Mouse (Mus musculus) leukemia stem cell, adult 10-12 weeks (primary cell): Measurements from ENCODE around the gene Map4k4. TPM values are rescaled to one million over a fixed set of nuclear protein-coding genes. Genes with fewer than 3 reads are reported as not detected.

Source experiments
- polyA plus RNA-seq: library from polyadenylated mRNA; stranded (reverse); fragments of >175 nt; gene quantifications from 2 replicates; pipeline ENCODE4 v1.2.3, GENCODE M21; 2012; ENCODE audit warnings: low replicate concordance

The Map4k4 gene
- polyA plus RNA-seq: 15.2 and 16.1 TPM in 2 replicates

DNA sequence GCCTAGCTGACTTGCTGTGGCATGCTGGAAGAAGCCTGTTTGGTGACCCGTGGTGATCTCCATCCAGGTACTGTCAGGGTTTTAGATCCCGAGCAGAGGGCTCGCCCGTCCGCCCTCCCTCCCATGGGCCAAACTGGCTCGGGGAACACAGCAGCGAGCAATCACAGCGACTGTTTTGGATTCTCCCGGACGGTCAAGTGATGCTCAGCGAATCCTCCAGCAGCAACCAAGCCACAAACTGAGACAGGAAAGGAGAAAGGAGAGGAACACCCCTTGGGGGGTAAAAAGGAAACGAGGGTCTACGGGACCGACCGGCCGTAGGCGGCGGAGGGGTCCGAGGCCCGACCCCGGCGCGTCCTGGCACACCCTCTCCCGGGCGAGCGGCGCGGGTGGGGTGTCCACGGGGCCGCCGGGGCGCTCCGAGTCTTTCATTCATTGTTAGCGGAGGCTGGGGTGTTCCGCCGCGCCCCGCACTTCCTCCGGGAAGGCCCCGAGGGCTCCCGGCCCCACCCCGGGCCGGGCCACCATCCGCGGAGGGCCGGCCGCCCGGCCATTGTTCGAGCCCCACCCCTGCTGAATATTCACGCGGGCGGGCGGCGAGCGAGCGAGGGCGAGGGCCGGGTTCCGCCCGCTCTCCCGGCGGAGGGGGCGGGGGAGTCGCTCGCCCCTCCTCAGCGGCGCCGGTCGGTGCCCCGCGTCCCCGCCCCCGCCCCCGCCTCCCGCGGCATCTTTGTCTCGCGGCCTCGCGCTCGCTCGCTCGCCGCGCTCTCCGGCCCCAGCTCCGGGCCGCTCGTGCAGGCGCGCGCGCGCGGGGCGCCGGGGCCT is at the start of gene Map4k4:
Gene Map4k4 (plus strand): TSS at position 733 of the 825 bp plus-strand sequence.

GRCm38 (mm10) chr1:40073779-40074178 is 173.1 kb downstream of the Map4k4 start, which contains the start of gene Il1r2:
TSS of gene Il1r2 (plus strand) at chr1:40074079.

Other genes with a start within 250 kb of the Map4k4 start
- gene Creg2, start 249.4 kb upstream of the Map4k4 start, polyA plus RNA-seq: 0.06 and 0.37 TPM in 2 replicates
- gene Rfx8, start 179.9 kb upstream of the Map4k4 start, polyA plus RNA-seq: not detected in 2 replicates
- gene Gm3646, start 95.6 kb upstream of the Map4k4 start, polyA plus RNA-seq: not detected in 2 replicates
- 0.25 TPM in 1 of 2 replicates, not detected in the other for gene Il1r2, start 173.2 kb downstream of the Map4k4 start, polyA plus RNA-seq